ENCODE assay signal across 21 mouse cellular contexts in genomic region chr14:99708066-99708465, GRCm38 (mm10).
DNase-seq lines count a peak whose midpoint lies in the region; ATAC-seq and TF ChIP-seq lines count a peak whose summit lies in the region.
"Had no signal": no experiment of that assay in that cellular context is flagged by ENCODE, and none has a peak within 500 bp of the region (broad histone marks: within the 10 kb centered on the region; RNA-seq: fewer than 3 reads in every experiment).

No protein-coding gene starts in this region.

- peak; percentile 50 for ATAC-seq in lung, embryonic 14.5 days (ENCODE audit: insufficient read depth)
- ATAC-seq in lung, embryonic 16.5 days (ENCODE audit: low read depth): peak; percentile 60
- ATAC-seq: forebrain, embryonic 13.5 days; forebrain, embryonic 15.5 days; forebrain, postnatal 0 days; Patski had no signal

- peak; percentile 82 for DNase-seq in lung, embryonic 14.5 days
- DNase-seq in lung, postnatal 4 days: no peak
- no peak for DNase-seq in lung, adult 18-20 months
- DNase-seq in lung, postnatal 36 days: peak; percentile 22
- DNase-seq in lung, postnatal 25 days (ENCODE audit: low spot score): no peak
- DNase-seq in adipocyte (ENCODE audit: low spot score): peak; percentile 14
- DNase-seq in gastrocnemius, postnatal 10 days: no peak
- DNase-seq: adrenal gland, adult 8-10 months; adrenal gland, postnatal 36 days; cerebellum, adult 11-12 months; cerebellum, adult 2 months; cerebellum, adult 9-10 months; cerebellum, postnatal 10 days; cerebellum, postnatal 25 days; forebrain, postnatal 0 days had no signal

- WGBS in lung, embryonic 14.5 days: 16% methylated on average over 2 of the region's 2 CpGs
- WGBS in lung, embryonic 16.5 days: 20% methylated on average over 2 of the region's 2 CpGs

- TF ChIP-seq CTCF in lung, embryonic 14.5 days (IDR thresholded peaks at IDR 0.05; ENCODE audit: low read depth): no peak

- no peak overlapping the region for H3K4me3 ChIP-seq in lung, embryonic 14.5 days (ENCODE audit: low read depth, low read length)
- H3K4me3 ChIP-seq in lung, embryonic 16.5 days (ENCODE audit: low read length): no peak overlapping the region
- H3K4me3 ChIP-seq: embryonic facial prominence, embryonic 10.5 days; embryonic facial prominence, embryonic 12.5 days; forebrain, embryonic 13.5 days; forebrain, embryonic 15.5 days had no signal

- no peak overlapping the region for H3K4me2 ChIP-seq in lung, embryonic 14.5 days
- H3K4me2 ChIP-seq in lung, embryonic 16.5 days (ENCODE audit: low read depth, low read length): no peak overlapping the region
- H3K4me2 ChIP-seq: embryonic facial prominence, embryonic 12.5 days; forebrain, embryonic 13.5 days; forebrain, embryonic 15.5 days had no signal

- H3K4me1 ChIP-seq in lung, embryonic 14.5 days (ENCODE audit: insufficient read depth): no peaks in the 10 kb centered on the region; the same call in 1 of the 2 replicates
- H3K4me1 ChIP-seq in lung, embryonic 16.5 days (replicated peaks; ENCODE audit: control insufficient read depth, insufficient read depth, low read length): peaks cover 9% of the 10 kb centered on the region
- H3K4me1 ChIP-seq: embryonic facial prominence, embryonic 10.5 days; embryonic facial prominence, embryonic 12.5 days had no signal

- no peak overlapping the region for H3K27ac ChIP-seq in lung, embryonic 14.5 days (ENCODE audit: low read depth)
- H3K27ac ChIP-seq in lung, embryonic 16.5 days (ENCODE audit: low read length): peak overlapping the region; percentile 47; the same call in 1 of the 2 replicates
- H3K27ac ChIP-seq: embryonic facial prominence, embryonic 10.5 days; embryonic facial prominence, embryonic 12.5 days; forebrain, embryonic 13.5 days; forebrain, embryonic 15.5 days had no signal

- no peaks in the 10 kb centered on the region for H3K9me3 ChIP-seq in lung, embryonic 14.5 days (ENCODE audit: low read depth, low read length)
- H3K9me3 ChIP-seq in lung, embryonic 16.5 days (ENCODE audit: control insufficient read depth, low read length): no peaks in the 10 kb centered on the region
- H3K9me3 ChIP-seq: embryonic facial prominence, embryonic 10.5 days; embryonic facial prominence, embryonic 12.5 days; forebrain, embryonic 13.5 days; forebrain, embryonic 15.5 days had no signal

- H3K36me3 ChIP-seq in lung, embryonic 14.5 days (ENCODE audit: insufficient read depth): no peaks in the 10 kb centered on the region
- H3K36me3 ChIP-seq in lung, embryonic 16.5 days (ENCODE audit: control insufficient read depth, insufficient read depth, low read length): no peaks in the 10 kb centered on the region
- H3K36me3 ChIP-seq: embryonic facial prominence, embryonic 10.5 days; embryonic facial prominence, embryonic 12.5 days; forebrain, embryonic 15.5 days had no signal

- no peak overlapping the region for H3K9ac ChIP-seq in lung, embryonic 14.5 days
- H3K9ac ChIP-seq in lung, embryonic 16.5 days (ENCODE audit: low read length): no peak overlapping the region
- H3K9ac ChIP-seq: embryonic facial prominence, embryonic 12.5 days; forebrain, embryonic 13.5 days; forebrain, embryonic 15.5 days; forebrain, postnatal 0 days had no signal

- no peaks in the 10 kb centered on the region for H3K27me3 ChIP-seq in lung, embryonic 14.5 days (ENCODE audit: insufficient read depth, low read length)
- no peaks in the 10 kb centered on the region for H3K27me3 ChIP-seq in lung, embryonic 16.5 days (ENCODE audit: control insufficient read depth, insufficient read depth, low read depth, low read length)
- H3K27me3 ChIP-seq: embryonic facial prominence, embryonic 12.5 days; forebrain, embryonic 13.5 days; forebrain, embryonic 15.5 days; Patski had no signal

Comparison
In these comparisons a context has a peak if more than half of its experiments do, and no peak if none do; other contexts are left out.
1. DNase-seq: peak in lung, embryonic 14.5 days (single experiment), lung, postnatal 36 days (single experiment) and adipocyte (single experiment); none in lung, postnatal 4 days (0 of 2), lung, adult 18-20 months (0 of 2), lung, postnatal 25 days (single experiment) and gastrocnemius, postnatal 10 days (single experiment).